Mouse (Mus musculus) gastrocnemius, postnatal 10 days (tissue): ENCODE data around the gene Agbl4. TPM values are rescaled to one million over a fixed set of nuclear protein-coding genes. Genes with fewer than 3 reads are reported as not detected.

Experiments used
- DNase-seq: peaks from one replicate; pipeline ENCODE4 v3.0.0; 2021; ENCODE audit warnings: mixed read lengths
- total RNA-seq, 2 experiments: library from RNA; stranded (reverse); gene quantifications; 2 replicates each; pipeline ENCODE4 v1.2.3; 2021

Agbl4 gene
- total RNA-seq, 2 experiments from 2014 or later = 0.12 TPM; not detected in 1

DNA sequence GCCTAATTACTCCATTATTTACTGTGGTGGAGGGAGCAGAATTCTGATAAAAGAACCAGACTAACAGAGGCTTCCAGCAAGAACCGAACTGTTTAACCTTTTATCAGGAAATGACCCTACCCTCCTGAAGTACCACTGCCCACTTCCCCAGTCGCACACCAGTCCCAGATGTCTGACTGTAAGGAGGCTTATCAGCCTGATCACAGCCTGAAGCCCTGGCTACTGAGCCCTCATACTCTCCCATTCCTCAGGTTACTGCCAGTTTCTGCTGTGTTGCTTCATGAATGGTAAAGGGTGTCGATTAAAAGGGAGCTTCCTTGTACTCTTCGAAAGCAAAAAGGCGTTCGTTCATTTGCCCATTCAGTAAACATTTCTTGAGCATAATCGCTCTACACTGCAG is 1186.8 kb downstream of the Agbl4 start:
- no peak for DNase-seq

DNA sequence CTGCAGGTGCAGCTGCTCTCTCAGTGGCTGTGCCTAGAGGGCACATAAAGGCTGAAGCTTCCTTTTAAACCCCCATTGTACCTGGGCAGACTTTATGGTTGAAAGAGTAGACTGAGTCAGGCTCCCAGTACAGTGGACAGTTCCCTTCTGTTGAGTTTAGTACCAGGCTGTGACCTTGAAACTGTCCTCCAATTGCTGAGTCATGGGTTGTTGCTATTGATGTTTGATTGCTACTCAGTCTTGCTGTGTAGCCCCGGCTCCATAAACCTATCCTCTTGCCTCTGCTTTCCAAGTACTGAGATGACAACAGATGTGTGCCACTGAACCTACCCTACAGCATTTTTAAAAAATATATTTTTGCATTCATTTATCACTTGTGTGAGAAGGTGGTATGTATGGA is 1190.8 kb downstream of the Agbl4 start:
- no peak for DNase-seq

DNA sequence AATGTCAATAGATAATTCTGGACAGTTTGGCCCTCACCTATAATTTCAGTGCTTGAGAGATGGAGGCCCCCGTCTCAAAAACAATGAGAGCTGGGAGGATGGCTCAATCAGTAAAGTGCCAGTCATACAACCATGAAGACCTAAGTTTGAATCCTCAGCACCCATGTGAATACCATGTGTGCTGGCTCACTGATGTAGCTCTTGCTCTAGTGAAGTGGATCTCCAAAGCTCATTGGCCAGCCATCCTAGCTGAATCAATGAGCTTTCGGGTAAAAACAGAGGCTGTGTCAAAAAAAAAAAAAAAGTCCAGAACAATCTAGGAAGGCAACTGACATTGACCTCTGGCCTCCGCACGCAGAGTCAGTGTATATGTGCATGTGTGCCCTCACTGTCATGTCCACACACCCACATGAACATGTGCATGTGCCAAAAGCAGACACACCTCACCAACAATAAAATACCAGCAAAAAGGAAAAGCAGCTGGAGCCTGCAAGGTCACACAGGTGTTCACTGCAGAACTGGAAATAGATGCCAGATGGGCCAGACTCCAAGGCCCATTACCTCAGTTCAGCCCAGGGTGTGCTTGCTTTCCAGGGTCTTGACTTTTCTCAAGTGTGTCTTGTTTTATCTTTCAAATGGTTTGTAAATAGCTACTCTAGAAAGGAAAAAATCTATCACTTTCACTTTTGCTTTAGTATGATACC is 1192.2 kb downstream of the Agbl4 start:
- DNase-seq = no peak

DNA sequence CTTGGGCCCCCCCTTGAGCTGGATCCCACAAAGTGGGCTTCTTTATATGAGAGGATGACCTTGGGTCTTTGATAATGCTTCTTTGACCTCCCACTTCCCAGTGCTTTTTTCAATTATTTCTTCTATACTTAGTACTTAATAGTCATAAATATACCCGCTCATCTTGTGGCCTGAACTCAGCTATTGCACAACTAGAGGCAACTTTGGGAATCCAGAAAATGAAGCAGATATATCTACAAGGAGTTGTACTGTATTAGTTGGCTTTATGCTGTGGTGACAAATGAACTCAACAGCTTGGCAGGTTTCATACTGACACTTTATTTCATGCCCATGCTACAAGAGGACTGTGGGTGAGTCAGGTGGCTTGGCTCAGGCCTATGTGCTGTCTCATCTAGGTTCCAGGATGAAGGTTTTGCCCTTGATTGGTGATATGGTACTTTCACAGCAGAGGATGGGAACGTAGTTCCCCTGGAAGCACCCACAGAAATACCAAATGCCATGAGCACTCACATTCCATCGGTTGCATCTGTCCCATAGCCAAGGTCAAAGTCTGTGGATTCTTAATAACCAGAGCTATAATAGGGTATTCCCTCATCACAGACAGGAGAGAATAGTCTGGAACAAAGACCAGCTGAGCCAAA is 1197.3 kb downstream of the Agbl4 start:
- DNase-seq = no peak

DNA sequence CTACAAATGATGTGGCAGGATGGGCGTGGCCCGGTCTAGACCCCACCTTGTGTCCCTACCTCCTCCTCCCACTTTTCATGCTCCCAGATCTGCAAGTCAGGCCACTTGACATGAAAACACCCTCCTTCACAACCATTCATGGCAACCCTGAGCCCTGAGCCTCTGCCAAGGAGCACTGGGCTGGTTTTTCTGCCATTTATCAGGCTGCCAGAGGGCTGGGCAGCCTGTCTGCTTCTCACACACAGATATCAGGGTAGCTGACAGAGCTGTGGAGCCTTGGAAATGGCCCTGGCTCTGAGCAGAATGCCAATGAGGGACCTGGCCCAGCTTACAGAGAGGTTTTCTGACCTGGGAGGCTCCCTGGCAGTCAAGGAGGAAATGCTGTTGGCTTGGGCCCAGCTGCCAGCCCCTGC is 1199.8 kb downstream of the Agbl4 start:
- DNase-seq = peak; percentile 7

DNA sequence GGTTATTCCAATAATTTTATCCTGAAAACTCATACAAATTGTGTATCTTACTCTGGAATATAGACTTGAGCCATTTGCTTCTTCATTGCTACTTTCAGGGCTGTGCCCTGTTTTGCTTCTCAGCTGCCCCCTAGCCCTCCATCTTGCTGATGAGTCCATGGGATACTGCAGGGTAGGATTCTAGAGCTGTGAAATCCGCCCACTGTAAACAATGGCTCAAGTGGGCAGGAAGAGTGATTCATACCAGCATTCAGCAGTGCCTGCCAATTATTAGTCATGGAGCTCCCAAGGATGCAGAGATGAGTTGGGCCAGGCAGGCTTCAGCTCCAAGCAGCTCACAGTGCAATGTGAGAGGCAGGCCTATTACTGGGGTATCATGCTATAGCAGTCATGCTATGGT is 1200.5 kb downstream of the Agbl4 start:
- DNase-seq = no peak

DNA sequence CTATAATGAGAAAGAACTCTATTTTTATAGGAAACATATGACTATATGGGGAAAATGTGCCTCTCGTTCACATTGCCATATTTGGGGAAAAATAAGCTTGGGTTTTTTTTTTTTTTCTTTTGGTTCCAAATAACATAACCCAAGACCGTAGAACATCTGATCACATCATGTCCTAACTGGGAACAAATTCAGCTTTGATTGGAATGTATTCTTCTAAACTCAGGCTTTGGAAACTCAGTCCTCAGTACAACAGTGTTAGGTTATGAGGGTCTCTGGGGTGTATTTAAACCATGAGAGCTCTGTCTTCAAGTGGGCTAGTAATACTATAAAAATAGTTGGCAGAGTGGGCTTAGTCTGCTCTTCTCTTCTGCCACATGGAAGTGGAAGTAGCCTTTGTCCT is 1205.7 kb downstream of the Agbl4 start:
- DNase-seq = no peak

DNA sequence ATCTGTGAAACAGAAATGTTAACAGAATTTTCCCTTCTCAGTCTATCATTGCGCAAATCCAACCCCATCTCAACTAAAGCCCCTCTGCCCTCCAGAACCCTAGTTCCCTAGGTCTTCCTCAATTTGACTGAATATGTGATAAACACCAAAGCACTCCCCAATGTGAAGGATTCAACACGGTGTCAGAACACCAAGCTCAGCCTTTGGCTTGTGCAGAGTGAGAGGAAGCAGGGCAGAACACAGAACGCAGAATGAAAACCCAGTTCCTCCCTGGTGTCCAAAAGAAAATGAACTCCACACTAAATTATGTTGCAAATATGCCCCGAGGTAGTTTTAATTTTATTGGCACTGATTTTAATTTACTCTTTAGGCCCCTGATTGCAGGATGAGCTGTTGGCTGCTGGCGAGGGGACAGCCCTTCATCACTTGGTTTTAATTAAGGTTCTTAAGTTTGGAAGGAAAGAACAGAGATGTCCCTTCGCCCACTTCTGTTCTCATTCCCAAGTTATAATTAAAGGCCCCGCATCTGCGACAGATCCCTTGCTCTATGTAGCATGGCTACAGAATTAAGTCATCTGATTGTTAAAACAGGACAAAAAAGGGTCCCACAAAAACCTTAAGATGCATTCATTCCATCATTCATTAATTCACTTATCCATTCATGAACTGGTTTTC is 1210.5 kb downstream of the Agbl4 start:
- DNase-seq = no peak

DNA sequence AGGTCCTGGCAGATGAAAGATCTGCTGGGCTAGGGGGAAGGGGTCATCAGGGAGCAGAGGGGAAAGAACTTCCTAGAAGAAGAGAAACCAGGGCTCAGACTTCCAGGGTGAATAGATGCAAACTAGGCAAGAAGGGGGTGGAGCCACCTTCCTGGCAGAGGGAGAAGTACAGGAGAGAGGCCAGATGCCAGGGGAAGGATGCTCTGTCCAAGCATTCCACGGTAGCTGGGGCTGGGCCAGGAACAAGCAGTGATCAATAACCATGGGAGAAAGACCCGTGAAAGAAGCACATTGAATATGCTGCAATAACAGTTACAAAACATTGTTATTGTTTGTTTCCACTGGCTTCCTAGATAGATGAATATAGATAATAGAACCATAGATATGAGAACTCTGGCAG is 1224.4 kb downstream of the Agbl4 start:
- no peak for DNase-seq

DNA sequence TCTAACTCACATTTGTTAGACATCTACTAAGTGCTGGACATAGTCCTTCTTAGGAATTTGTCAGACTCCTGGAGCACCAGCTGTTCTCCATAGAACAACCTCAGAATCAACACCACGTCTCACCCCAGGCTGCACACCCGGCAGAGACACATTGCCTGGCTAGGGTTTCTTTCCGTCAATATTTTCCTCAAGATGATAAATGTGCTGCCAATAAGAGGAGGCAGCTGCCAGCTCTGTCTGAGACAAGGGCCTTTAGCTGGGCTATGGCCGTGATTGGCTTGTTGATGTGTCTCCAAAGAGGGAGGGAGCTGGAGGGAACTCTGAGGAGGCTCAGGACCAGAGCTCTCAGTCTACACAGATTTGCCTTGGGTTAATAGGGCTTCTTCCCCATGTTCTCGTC is 1227.5 kb downstream of the Agbl4 start:
- DNase-seq = no peak

DNA sequence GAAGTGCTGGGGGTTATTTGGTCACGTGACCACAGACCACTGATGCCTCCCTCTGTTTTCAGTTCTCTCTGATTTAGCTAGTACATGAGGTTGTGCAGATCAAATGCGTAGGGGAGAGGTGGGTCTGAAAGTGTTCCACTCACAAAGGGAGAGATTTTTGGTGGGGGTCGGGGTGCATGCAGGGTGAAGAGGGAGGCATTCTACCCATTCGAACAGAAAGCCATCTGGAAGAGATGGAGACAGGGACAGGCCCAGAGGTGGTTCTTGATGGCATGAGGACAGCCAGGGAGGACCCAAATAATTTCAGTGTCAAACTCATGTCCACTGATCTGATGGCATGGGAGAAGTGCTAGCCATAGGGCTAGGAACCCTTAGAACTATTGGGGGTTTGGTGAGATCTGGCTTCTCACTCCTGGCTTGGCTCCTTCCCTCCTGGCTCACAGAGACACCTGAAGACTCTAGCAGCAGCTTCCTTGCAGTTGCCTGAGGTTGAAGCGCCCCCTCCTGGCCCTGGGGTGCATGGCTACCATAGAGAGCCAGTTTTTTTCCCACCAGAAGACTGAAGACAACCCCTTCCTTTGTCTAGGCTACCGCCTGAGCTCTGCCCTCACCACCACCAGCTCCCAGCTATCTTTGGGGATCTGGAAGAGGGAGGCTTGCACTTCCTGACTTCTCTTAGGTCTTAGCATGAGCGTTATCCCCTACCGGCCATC is 1228.8 kb downstream of the Agbl4 start:
- peak; percentile 75 for DNase-seq

DNA sequence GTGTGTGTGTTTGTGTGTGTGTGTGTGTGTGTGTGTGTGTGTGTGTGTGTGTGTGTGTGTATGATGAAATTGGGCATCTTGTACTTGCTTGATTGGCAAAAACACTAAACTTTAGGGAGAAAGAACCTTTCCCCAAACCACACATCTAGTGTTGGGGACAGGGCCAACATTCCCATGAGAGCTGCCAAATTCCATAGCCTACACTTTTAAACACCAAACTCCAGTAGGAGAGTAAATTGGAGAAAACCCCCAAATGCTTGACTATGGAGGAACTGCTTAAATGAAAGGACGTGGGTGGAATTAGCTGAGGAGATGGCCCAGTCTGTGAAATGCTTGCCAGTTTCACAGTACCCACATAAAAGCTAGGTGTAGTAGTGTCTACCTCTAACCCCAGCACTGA is 1235.2 kb downstream of the Agbl4 start:
- DNase-seq = no peak

DNA sequence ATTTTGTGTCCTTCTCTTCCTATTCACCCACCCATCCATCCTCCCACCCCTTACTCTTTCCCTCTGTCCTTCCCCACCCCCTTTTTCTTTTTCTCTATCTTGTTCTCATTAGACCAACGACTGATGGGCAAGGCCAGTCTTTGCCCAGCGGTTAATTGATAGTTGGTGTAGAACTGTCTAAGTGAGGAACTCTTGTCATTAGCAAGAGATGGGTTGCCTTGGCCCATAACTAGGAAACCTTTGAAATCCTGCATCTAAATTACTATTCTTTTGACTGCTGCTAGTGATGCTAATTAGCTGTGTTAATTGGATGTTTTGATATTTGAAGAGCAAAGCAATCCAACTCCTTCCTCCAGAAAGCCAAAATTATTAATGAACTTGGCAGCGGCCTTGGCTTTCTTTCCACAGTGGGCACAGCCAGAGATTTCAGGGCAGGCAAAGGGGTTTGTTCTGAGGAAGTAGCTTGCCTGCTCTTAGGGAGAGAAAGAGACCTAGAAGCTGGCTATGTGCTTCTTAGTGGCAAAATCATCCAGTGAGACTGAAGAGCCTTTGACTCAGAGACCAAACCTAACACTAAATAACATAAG is 1238.2 kb downstream of the Agbl4 start:
- DNase-seq = no peak

DNA sequence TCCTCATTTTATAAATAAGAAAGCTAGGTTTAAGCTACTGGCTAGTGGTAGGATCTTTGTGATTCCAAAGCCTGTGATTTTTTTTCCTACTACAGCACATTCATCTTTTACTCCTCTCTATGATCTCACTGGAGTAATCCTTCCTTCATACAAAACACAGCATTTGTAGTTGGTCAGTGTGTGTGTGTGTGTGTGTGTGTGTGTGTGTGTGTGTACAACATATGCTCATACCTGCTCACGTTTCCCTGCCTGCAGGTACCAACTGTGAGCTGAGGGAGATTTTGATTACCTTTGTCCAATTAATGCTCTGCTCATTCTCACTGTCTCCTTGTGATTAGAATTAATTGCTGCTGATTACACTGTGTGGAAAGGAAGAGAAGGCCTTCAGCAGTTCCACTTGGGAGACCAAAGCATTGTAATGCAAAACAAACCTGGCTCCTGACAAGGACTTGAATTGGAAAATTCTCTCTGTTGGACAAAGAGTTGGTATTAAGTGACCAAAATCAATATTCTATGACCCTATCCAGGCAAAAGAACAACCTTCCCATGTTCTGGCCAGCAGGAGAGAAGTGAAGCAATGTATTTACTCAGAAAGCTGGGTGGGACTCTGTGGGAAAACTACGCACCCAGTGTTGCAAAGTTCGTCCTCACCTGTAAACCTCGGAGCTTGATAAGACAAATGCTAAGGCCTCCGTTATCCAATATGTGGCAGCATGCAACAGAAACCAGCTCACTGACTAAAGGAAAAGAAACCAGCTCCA is 1241.7 kb downstream of the Agbl4 start:
- no peak for DNase-seq

DNA sequence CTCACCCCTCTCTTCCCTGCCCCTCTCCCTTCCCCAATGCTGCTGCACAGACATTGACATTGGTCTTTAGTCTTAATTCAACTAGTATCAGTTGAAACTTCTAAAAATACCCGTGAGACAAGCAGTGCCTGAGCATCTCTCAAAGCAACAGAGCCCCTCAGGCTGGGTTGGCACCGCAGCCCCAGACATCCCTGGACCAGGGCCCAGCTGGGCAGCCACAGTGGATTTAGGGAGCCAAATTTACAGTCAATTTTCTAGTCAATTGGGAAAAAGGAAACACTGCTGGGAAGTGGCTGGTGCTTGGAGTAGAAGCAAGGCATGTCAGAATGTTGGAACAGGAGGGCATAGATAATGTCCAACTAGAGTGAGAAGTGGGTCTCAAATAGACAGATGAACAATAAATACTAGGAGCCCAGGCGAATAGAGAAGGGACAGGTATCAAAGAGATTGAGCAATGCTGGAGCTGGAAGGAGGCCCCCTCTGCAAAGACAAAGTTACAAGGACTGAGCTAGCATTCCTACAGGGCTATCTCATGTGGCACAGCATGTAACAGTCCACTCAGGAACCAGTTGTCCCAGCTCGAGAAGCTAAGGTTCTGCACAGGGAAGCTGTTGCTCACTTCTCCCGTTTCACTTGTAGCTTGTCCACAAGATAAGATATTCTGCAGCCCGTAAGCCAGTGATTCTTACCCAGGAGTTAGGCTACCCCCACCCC is 1247.8 kb downstream of the Agbl4 start:
- peak; percentile 8 for DNase-seq

DNA sequence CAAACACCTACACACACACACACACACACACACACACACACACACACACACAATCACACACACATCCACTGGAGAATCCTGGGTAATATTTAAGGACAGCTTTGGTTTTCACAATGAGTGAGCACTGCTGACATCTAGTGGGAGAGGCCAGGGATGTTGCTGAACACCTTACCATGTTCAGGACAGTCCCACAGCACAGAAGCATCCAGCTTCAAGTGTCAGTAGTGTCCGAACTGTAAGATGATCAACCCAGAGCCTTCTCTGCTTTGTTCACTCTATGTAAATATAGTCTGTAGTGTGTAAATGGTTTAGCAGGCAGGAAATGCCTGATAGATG is 1248.3 kb downstream of the Agbl4 start:
- DNase-seq = no peak

DNA sequence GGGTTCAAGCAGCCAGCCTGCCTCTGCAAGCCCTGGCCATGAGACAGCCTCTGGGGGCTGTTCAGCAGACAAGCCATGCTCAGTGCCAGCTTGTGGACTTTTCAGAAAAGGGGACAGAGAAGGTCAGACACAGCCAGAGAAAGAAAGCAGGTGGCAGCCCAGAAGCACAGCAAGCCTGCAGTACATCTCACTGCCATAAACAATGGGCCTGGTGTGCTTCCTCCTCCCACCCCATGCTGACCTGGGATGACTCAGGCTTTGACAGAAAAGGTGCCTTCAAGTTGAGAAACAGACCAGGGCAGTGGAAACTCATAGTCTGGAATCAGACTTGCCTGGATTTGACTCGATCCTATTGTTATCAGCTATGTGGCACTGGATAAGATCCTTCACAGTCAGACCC is 1256.0 kb downstream of the Agbl4 start:
- no peak for DNase-seq

DNA sequence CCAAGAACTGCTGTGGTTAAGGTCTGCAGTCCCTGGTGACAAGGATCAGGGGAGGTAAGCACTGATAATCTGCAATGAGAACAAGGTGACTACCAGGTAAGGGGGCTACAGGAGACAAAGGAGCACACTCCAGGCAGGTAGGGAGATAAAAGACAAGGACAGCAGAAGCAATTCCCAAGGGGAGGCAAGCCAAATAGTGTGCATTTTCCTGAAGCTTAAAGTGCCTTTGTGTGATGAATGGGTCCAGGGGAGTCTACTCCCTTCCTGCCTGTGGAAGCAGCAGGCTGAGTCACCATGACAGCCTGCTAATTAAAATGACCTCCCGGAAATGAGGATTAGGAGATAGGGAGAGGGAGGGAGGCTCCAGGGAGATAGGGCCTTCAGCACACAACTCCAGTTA is 1266.3 kb downstream of the Agbl4 start:
- no peak for DNase-seq

DNA sequence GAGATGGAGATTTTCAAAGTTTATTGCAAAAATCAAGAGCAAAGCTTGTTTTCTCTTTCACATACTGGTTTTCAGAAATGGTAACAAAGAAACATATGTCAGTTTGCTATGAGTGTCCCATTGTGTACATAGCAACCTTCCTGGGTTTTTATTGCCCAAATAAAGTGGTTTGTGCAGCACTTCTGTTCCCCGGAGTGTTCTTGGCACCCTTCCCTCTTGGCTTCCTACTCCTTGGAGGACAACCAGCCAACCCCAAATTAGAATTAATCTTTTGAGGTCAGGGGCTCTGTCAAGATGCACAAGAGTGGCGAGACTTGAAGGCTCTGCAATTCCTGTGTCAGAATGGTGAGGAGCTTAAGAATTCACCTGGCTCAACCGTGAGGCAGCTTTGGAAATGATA is 1266.7 kb downstream of the Agbl4 start:
- DNase-seq = peak; percentile 10

DNA sequence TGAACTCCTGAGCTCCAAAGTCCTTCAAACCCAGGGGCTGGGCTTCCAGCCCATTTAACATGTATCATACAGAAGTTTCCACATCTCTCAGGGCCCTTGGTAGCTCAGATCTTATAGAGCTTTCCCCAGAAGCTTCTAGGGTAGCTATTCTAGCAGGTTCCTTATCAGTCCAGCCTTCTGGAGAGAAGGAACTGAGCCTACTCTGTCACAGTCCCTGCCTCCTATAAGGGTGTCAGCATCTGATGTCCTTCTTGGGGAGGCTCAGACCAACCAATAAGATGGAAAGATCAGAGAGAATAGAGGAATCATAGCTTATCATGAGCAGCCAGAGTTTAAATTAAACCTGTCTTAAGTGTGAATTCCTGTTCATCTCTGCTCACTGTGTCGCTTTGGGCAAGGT is 1269.3 kb downstream of the Agbl4 start:
- DNase-seq = no peak

DNA sequence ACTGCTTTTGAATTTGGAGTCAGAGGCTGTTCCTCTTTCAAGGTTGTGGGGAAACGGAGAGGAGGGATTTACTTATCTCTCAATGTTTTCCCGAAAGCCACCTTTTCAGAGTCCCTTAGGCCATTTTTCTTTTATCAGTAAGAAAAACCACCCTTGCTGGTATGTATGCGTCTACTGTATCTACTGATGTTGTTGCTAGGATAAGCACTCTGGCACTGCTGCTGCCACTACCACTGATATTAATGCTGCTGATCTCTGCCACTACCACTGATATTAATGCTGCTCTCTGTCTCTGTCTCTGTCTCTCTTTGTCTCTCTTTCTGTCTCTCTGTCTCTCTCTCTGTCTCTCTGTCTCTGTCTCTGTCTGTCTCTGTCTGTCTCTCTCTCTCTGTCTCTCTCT is 1271.9 kb downstream of the Agbl4 start:
- no peak for DNase-seq
